Mouse (Mus musculus) cerebellum, adult (tissue): ENCODE measurements around the gene Sox30.
A peak's percentile ranks its signal among the peaks of the same experiment; 100 is the strongest.

ENCODE experiments used
- ATAC-seq: cut with Nextera tagmentation; 2 replicates; pipeline ENCODE4 v1.9.2; 2017; ENCODE audit warnings: mild to moderate bottlenecking, moderate library complexity, mixed read lengths; ENCODE audit not compliant: insufficient number of reproducible peaks, low FRiP score, low TSS enrichment

The Sox30 gene

DNA sequence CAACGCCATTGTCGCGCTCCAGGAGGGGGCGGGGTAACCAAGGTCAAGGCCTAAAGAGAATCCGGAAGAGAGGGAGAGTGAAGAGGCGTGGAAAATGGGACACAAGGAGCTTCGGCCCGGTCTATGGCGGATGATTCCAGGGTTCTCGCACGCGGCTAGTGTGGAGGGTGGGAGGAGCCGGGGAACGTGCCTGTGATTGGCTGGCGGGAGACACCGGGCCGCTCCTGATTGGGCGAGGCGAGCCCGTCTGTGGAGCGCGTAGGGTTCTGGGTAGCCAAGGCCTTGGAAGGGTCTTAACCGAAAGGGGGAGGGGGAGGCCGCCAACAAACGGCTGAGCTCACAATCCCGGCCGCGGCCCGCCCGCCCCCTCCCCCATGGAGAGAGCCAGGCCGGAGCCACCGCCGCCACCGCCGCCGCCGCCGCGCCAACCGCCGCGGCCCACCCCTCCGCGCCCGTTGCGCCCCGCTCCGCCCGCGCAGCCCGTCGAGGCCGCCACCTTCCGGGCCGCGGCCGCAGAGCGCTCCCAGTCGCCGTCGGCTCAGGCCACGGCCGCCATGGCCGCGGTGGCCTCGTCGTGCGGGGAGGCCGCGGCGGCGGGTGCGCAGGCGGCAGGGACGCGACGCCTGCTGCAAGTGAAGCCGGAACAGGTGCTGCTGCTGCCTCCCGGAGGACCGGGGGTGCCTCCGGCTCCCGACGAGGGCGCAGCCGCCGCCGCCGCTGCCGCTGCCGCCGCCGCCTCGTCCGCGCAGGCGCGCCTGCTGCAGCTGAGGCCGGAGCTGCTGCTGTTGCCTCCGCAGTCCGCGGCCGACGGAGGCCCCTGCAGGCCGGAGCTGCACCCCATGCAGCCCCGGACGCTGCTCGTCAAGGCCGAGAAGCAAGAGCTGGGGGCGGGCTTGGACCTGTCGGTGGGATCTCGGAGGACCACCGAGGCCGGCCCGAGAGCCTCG, at the start of gene Sox30:
Sox30 (plus strand) TSS at position 365 of the 947 bp plus-strand sequence.
- no peak for ATAC-seq

DNA sequence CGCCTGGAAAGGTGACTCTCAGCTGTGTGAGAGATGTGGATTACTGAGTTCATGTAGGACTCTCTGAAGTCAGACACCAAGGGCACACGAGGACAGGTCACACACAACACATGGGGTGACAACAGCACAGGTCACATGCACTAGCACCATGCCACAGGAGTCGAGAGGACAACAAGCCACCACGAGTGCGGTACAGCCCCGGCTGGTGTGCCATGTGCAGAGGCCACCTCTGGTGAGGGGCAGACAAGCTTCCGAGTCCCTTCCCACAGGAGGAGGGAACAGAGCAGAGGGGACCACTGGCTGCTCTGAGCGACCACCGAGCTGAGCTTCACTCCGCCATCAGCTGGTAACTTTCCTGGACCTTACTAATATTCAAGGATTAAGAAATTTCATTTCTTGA, 47.3 kb upstream of the Sox30 start:
- no peak for ATAC-seq

DNA sequence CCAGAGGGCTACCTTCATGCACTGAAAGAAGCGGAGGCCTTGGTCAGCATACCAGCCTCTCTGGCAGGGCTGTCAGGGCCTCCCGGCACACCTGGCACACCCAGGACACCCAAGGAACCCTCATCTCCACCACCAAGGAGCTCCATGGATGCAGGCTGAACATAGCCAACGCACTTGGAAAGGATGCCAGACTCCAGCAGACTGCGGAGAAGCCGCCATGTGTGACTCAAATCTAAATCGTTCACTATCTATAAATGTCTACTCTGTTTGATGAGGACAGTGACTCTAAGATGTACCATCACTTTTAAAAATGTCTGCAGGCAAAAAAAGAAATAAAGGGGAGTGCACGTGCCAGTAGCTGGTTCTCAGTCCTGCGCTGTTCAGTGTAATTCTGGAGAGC, 42.6 kb upstream of the Sox30 start:
- ATAC-seq, result no peak

DNA sequence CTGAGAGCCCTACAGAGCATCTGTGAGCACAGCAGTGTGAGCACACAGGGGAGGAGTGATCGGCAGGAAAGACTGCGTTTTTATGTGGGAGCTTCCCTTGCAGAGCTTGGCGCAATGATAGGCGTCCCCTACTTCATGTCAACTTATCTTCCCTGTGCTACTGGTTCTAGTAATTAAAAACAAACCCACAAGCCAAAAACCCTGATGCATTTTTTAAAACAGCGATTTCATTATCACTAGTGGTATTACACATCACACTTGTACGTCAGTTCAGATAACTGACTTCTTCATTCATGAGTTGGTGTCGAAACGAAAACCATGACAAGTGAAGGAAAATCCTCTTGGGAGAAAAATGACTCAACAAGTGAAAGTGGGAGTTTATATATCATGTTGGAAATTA, 41.2 kb upstream of the Sox30 start:
- no peak for ATAC-seq

DNA sequence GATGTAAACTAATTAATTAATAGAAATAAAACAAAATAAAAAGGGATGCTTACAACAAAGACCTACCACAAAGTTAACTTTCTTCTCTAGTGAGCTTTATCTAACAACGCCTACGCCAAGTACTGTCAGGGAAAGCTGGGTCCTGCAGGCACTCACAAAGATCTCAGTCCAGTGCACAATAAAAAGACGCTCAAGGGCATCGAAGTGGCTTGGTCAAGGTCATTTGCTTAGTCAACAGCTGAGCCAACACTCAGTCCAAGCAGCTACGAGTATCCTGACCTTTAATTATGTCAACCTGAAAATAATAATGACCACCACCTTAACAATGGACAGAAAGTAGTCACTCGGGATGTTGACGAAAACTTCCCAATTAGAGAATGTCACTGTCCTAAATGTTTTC, 37.8 kb upstream of the Sox30 start:
- no peak for ATAC-seq

DNA sequence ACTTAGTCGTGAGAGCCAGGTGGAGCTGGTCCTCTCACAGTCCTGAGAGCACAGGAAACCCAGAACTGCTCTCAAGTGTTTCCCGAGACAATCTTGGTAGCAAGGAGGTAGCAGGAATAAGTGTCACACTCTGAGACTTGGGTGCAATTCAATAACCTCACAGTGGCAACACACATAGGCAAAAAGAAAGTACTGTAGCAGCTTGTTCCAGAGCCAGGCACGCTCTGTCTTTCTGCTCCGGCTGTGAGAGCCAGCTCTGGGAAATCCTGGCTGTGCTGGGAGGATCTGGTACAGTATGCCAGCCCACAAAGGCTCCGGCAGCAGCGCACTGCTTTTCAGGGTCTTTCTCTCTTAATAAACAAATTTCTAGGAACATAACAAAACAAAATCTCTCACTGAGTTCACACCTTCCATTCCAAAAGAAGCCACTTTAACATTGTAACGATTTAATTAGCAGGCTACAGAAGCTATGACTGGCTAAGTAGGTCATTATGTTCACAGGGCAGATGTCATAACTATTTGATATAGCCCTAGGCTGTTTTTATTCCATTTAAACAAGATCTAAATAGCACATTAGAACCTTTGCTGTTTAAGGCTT, 36.9 kb upstream of the Sox30 start:
- no peak for ATAC-seq

DNA sequence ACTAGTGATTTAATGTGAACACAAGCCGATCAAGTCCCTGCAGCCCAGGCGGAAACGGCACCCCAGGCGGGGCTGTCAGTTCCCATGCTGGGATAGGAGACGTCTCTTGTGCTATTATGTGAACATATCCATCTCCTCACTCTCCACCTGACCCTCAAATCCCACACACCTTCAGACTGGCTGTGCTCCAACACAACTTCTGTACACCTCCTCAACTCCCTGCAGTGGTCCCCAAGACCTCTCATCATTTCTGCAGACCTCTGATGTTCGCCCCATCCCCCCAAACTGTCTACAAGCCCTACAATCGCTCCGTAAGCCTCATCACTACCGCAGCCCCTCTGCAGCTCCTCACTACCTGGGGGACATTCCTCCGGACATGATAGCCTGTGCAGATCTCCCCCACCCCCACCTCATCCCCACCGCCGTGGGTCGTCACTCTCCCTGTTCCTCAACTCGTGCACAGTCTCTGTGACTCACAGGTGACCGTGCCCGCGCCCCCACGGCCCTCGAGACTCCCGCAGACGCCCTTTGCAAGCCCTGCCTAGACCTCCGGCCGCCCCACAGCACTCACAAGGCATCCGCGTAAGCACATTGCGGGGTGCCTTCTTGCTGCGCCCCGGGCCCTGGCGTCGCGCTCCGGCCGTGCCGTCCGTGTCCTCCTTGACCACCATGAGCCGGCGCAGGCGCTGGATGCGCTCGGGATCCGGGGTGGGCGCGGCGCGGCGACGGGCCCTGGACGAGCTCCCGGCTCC, 36.0 kb upstream of the Sox30 start:
- 0 out of 2 replicates have a peak, but pooled peaks have one; percentile 29 for ATAC-seq

DNA sequence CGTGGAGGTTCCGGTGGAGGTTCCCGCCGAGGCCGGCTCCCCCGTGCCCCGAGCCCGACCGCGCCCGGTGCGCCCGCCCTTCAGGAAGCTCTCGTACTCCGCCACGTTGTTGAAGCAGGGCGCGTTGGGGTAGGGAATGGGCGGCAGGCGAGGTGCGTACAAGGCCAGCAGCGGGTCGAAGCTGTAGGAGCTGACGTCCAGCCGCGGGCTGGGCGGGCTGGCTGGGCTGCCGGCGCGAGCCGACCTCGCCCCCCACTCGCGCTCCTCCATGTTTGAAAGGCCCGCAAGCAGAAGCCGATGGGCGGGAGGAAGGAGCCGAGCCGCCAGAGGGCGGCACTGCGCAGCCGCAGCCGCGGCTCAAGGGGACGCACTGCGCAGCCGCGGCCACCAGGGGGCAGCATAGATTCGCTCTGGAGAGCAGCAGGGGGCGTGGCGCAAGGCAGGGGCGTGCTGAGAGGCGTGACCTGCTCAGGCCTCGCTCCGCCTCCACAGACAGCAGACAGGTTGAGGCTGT, 35.4 kb upstream of the Sox30 start, which contains the start of gene Lsm11:
Lsm11 (minus strand) TSS at position 293 of the 514 bp plus-strand sequence.
- peak; percentile 78 for ATAC-seq

DNA sequence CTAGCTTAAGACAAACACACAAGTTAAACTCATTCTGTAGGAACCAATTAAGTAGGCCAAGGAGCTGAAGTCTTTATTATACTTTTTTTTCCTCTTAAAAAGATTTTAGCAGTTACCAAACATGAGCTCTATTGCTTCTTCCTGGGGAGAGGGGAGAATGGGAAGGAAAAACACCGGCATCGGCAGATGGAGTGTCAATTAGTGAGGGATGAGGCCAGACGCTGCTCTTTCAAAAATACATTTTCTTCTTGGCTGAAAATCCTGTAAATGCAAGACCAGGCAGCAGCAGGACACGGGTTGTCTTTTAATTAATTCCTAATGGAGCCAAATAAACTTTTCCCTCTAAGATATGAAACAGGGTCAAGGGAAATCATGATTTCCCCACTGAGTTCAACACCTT, 33.3 kb upstream of the Sox30 start:
- ATAC-seq, result no peak

DNA sequence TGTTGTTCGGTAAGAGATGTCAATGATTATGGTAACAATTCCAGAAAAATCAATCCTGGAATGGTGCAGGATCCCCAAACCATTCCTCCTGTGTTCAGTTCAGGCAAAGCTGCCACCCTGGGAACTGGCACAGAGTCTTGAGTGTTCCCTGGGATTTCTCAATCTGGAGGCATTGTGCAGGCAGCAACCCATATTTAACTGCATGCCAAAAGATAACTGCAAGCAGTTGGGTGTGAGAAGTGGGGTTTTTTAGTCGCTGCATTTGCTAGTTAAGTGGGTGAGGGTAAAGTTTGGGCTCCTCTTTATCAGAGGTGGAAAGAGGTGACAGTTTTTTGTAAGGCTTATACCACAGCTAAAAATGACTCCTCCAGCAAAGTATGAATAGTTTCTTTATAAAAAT, 32.6 kb upstream of the Sox30 start:
- ATAC-seq, result no peak

DNA sequence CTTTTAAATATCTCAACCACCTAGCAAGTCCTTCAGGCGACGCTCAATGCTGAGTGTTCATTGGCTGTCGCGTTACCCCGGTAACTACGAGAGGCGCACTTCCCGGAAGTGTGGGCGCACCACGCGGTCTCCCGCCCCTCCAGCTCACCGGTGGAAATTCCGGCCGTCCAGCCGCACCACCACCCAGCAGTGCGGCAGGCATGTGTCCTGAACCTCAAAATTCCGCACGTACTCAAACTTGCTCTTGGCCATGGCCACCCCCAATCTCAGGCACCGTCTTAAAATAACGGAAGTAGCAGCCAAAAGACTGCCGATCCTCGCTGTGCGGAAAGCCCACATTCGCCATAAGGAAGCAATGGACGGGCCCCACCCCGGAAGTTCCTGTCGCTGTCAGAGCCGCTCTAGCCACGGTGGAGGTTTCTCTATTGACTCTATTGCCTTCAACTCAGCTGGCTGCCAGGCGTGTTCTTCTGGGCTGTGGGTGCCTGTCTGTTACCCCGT, 24.9 kb upstream of the Sox30 start, which contains the start of gene Thg1l:
Thg1l (minus strand) TSS at position 368 of the 501 bp plus-strand sequence.
- peak; percentile 98 for ATAC-seq

DNA sequence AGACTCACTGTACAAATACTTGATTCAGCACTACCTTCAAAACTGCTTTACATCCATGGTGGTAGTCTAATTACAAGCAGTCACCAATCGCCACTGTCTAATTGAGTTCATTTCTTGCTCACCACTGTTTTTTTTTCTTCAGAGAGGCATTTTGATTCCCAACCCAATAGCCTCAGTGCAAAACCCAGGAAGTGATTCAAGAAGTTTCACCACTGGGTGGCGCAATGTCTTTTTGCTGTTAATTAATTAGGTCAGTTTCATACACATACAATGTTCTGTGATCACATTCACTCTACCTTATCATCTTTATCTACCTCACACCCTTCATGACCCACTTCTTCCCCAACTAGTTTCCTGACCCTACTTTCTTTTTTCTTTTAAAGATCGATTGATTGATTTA, 20.5 kb upstream of the Sox30 start:
- ATAC-seq, result no peak

DNA sequence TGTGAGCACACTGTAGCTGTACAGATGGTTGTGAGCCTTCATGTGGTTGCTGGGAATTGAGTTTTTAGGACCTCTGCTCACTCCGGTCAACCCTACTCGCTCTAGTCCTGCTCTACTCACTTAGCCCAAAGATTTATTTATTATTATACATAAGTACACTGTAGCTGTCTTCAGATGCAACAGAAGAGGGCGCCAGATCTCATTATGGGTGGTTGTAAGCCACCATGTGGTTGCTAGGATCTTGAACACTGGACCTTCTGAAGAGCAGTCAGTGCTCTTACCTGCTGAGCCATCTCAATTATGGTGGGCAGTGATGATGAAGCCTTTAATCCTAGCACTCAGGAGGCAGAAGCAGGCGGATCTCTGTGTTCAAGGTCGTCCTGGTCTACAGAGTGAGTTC, 20.1 kb upstream of the Sox30 start:
- no peak for ATAC-seq

DNA sequence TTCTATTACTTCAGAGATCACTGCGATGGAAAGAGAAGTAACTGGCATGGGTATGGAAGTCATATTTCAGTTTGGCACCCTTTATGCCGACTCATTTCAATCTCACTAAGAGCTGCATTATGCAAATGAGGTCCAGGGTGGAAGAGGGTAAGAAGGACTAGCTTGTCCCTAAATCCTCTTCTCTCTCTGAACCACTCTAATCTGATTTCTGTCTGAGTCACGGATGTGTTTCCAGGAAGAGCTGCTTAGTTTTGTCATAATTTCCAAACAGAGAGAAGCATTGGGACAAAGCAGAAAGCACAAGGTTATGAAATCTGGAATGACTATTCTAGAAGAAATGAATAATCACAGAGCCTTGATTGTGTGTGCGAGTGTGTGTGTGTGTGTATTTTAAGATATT, 13.2 kb upstream of the Sox30 start:
- ATAC-seq, result no peak

DNA sequence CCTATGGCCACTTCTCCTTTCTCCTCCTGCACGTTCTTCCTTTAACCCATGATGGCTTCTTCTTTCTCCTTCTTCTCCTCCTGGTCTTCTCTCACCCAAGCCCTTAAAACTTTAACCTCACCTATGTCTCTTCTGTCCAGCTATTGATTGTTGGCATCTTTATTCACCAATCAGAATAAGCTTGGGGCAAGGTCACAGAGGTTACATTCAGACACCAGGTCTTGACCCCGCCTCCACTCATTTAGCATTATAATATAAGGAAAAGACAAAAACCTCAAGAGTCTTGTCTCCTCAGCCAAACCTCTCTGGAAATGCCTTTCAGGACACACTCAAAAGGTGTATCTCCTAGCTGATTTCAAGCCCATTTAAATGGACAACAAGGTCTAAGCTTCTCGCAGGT, 11.6 kb upstream of the Sox30 start:
- ATAC-seq, result no peak

DNA sequence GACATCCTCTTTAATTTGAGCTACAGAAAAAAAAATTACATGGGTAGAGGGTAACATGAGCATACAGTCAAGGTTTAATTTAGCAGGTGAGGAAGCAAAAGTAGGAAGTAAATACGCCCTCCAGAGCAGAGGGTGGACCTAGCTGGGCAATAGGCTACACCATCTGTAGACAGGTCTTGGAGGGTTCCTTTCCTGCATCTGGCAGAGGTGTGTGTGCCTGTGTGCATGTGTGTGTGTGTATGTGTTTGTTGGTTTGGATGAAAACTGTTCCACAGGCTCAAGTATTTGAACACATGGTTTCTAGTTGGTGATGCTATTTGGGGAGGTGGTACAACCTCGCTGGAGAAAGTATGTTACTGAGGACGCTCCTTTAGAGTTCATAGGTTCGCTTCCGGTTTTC, 6.5 kb upstream of the Sox30 start:
- no peak for ATAC-seq

DNA sequence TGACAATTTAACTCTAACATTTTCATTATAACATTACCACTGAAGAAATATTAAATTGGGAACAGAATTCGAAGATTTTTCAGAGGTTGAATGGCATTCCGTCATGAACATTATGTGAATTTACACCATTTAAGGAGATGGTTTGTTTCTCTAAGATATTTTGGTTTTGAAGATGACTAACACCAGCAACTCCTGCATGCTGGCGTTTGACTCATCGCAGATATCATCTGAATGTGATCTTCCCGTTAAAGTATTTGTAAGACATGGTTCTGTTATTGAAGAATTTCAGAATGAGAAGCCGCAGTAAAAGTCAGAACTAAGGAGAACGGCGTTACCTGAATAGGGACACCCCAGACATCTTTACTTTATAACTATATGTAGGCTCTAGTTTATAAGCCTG, 5.6 kb upstream of the Sox30 start:
- no peak for ATAC-seq

DNA sequence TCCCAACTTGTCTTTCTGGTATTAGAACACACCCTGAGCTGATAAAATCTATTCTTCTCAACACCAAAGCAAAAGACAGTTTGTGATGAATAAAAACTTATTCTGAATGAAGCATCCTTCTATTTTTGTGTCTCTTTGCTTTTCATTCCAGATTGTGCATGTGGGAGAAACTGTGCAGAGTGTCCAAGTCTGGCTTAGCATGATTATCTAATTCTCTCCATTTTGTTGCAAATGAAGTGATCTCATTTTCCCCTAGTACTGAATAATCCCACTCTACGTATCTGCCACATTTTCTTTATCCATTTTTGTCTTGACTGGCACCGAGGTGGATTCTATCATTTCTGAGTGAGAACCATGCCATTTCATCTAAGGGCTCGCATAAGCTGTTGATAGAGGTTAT, 4.0 kb upstream of the Sox30 start:
- no peak for ATAC-seq

DNA sequence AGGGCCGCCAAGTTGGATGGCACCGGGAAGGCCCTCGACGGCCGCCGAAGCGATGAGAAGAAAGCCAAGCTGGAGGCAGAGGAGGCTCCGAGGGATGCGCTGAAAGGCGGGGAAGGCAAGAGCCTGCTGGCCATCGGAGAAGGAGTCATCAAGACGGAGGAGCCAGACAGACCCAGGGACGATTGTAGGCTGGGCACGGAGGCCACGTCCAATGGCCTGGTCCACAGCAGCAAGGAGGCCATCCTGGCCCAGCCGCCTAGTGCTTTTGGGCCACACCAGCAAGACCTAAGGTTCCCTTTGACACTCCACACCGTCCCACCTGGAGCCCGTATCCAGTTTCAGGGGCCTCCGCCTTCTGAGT, 763 bp downstream of the Sox30 start:
- no peak for ATAC-seq

DNA sequence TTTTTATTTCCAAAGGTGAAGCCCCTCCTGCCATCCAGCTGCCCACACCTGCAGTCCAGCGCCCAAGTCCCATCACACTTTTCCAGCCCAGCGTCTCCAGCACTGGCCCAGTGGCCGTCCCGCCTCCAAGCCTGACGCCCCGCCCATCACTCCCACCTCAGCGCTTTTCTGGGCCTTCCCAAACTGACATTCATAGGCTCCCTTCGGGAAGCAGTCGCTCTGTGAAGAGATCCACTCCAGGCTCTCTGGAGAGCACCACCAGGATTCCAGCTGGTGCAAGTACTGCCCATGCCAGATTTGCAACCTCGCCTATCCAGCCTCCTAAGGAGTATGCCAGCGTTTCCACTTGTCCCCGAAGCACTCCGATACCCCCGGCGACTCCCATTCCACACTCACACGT, 11.5 kb downstream of the Sox30 start:
- no peak for ATAC-seq

DNA sequence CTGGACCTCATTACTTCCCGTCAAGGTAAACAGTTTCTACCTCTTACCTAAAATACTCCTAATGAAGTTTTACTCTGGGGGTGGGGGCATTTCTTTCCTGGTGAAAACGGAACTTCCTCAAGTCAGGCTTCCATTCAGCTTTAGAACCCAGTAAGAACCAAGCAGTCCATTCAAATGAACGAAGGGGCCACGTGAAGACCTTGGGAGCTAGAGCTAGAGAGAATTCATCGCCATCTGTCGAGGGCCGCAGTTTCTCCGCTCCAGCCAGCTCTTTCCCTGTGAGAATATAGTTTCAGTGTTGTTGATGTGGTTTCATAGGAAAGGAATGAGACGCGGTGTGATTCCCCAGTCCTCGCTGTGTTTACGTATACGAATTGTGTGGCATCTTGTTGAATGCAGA, 12.0 kb downstream of the Sox30 start:
- no peak for ATAC-seq
